Mouse (Mus musculus) liver, embryonic 15.5 days (tissue): ENCODE data around the gene Acad12. TPM values are rescaled to one million over a fixed set of nuclear protein-coding genes. Genes with fewer than 3 reads are reported as not detected.
"Not testable (repeated sequence)": the region's sequence is repeated elsewhere in the genome, so short reads cannot be mapped to it uniquely, and the experiment has no call there.

Experiments used
- ATAC-seq: fragments of 200-750 bp; cut with Nextera tagmentation; 2 replicates; pipeline ENCODE4 v1.8.0; 2017; ENCODE audit warnings: moderate number of reproducible peaks, mild to moderate bottlenecking, moderate library complexity; ENCODE audit not compliant: insufficient read depth
- H3K27ac ChIP-seq: fragments of 300-500 bp; sonication (generic); replicated peaks from 2 replicates; pipeline ENCODE4 v1.5.1; 2015; ENCODE audit warnings: mild to moderate bottlenecking, inconsistent platforms
- H3K27me3 ChIP-seq: fragments of 300-500 bp; sonication (generic); 2 replicates; pipeline ENCODE4 v1.6.1; 2015; ENCODE audit warnings: mild to moderate bottlenecking, inconsistent platforms
- H3K36me3 ChIP-seq: fragments of 300-500 bp; sonication (generic); replicated peaks from 2 replicates; pipeline ENCODE4 v1.6.1; 2015; ENCODE audit warnings: moderate library complexity, mild to moderate bottlenecking, inconsistent platforms
- H3K4me1 ChIP-seq: fragments of 300-500 bp; sonication (generic); replicated peaks from 2 replicates; pipeline ENCODE4 v1.6.1; 2015; ENCODE audit warnings: inconsistent platforms
- H3K4me2 ChIP-seq: fragments of 300-500 bp; sonication (generic); 2 replicates; pipeline ENCODE4 v1.6.1; 2015; ENCODE audit warnings: moderate library complexity, mild to moderate bottlenecking, inconsistent platforms
- H3K4me3 ChIP-seq: fragments of 300-500 bp; sonication (generic); replicated peaks from 2 replicates; pipeline ENCODE4 v1.5.1; 2015; ENCODE audit warnings: mild to moderate bottlenecking, inconsistent platforms
- H3K9ac ChIP-seq: fragments of 300-500 bp; sonication (generic); 2 replicates; pipeline ENCODE4 v1.6.1; 2015; ENCODE audit warnings: moderate library complexity, mild to moderate bottlenecking, inconsistent platforms
- H3K9me3 ChIP-seq: fragments of 300-500 bp; sonication (generic); replicated peaks from 2 replicates; pipeline ENCODE4 v1.6.1; 2016; ENCODE audit warnings: inconsistent platforms
- WGBS: fragments of 180-500 bp; shearing (Covaris S2); methylation state at CpG from one replicate; pipeline ENCODE4 v1.1.7; 2015; ENCODE audit warnings: mixed read lengths; ENCODE audit not compliant: insufficient replicate concordance; 5-methylcytosine and 5-hydroxymethylcytosine counted together
- polyA plus RNA-seq: library from polyadenylated mRNA; unstranded; fragments of >200 nt; fragmentation: Nextera tagmentation; extraction: Ambion mirVana; gene quantifications from 2 replicates; pipeline ENCODE4 v1.2.1, GENCODE M21; 2015

Gene Acad12
- polyA plus RNA-seq, 1 experiment from 2014 or later: 1.2 TPM

- not testable (repeated sequence) for H3K27me3 ChIP-seq, H3K9ac ChIP-seq, H3K27ac ChIP-seq, H3K4me2 ChIP-seq, H3K4me3 ChIP-seq, H3K4me1 ChIP-seq, ATAC-seq, H3K36me3 ChIP-seq, H3K9me3 ChIP-seq
- 60% methylated on average over 7 of the region's 8 CpGs for WGBS
These were observed 9.1 kb downstream of the Acad12 start for GRCm38 (mm10) chr5:121609556-121610135.

GRCm38 (mm10) chr5:121606151-121606550, 12.6 kb downstream of the Acad12 start:
- H3K4me3 ChIP-seq: no peak overlapping the region
- ATAC-seq: no peak
- no peaks in the 10 kb centered on the region for H3K9me3 ChIP-seq
- no peaks in the 10 kb centered on the region for H3K36me3 ChIP-seq
- H3K27me3 ChIP-seq: no peaks in the 10 kb centered on the region
- peaks cover 6% of the 10 kb centered on the region; the same call in 1 of the 2 replicates for H3K4me1 ChIP-seq
- H3K27ac ChIP-seq: no peak overlapping the region
- H3K4me2 ChIP-seq: no peak overlapping the region
- 0% methylated on average over 2 of the region's 2 CpGs for WGBS
- H3K9ac ChIP-seq: no peak overlapping the region

DNA sequence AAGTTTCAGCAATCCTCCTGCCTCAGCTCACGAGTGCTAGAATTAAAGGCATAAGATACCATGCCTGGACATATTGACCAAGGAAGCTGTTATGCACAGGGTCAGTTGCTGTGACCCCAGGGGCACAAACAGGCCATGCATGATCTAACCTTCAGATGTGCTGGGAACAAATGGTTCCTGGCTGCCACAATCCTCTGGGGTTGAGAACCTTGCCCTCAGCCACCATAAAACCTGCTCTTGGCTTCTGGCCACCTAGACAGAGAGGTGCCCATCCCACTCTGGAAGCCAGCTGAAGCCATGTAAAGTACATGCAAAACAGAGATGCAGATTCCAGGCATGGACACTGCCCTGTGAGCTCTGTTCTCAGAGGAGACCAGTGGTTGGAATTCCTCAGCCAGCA, 14.9 kb downstream of the Acad12 start:
- H3K9ac ChIP-seq, H3K27me3 ChIP-seq, ATAC-seq, H3K9me3 ChIP-seq, H3K4me3 ChIP-seq, H3K36me3 ChIP-seq, H3K4me2 ChIP-seq, H3K4me1 ChIP-seq, H3K27ac ChIP-seq: not testable (repeated sequence)
- whole genome bisulfite sequencing: 53% methylated on average over 1 of the region's 1 CpGs

DNA sequence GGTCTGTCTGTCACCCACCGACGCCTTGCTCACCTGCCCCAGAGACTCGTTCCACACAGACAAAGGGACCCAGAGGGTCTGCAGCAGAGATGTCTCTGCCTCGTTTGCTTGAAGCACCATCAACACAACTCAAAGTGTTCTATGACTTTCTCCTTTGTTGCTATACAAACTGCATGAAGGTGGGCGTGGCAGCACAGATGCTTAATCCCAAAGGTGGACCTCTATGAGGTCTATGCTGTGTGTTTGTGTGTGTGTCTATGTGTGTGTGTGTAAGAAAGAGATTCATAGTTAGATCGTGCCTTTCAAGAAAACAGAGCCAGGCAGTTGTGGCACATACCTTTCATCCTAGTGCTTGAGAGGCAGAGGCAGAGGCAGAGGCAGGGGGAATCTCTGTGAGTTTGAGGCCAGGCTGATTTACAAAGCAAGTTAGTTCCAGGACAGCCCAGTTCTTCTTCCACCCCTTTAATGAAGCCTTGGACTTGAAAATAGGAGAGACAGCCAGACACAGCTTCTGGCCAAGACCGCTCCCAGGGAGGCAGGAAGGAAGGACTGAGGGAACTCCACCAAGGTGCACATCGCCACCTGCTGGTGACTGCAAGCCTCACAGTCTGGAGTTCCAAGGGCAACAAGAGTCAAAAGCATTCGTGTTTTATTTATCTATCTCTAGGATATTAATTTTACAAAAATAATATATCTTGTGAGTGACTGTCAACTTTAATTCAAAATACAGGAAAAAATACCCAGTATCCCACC, 17.0 kb downstream of the Acad12 start:
- H3K4me3 ChIP-seq: no peak overlapping the region
- H3K9me3 ChIP-seq: no peaks in the 10 kb centered on the region
- H3K27me3 ChIP-seq: peaks cover 1% of the 10 kb centered on the region; the same call in 1 of the 2 replicates
- no peak overlapping the region; the same call in 1 of the 2 replicates for H3K4me2 ChIP-seq
- H3K9ac ChIP-seq: no peak overlapping the region
- peaks cover 21% of the 10 kb centered on the region for H3K4me1 ChIP-seq
- no peaks in the 10 kb centered on the region for H3K36me3 ChIP-seq
- H3K27ac ChIP-seq: no peak overlapping the region
- 32% methylated on average over 9 of the region's 9 CpGs for WGBS
- no peak for ATAC-seq

GRCm38 (mm10) chr5:121598871-121599610, 19.7 kb downstream of the Acad12 start:
- H3K9me3 ChIP-seq: no peaks in the 10 kb centered on the region
- no peaks in the 10 kb centered on the region for H3K36me3 ChIP-seq
- H3K4me1 ChIP-seq: peaks cover 47% of the 10 kb centered on the region
- no peak overlapping the region for H3K4me3 ChIP-seq
- ATAC-seq: no peak
- H3K27me3 ChIP-seq: peaks cover 12% of the 10 kb centered on the region; the same call in 1 of the 2 replicates
- WGBS: 76% methylated on average over 13 of the region's 13 CpGs
- no peak overlapping the region for H3K4me2 ChIP-seq
- no peak overlapping the region for H3K27ac ChIP-seq
- H3K9ac ChIP-seq: no peak overlapping the region

GRCm38 (mm10) chr5:121597991-121598537, 20.7 kb downstream of the Acad12 start:
- peaks cover 12% of the 10 kb centered on the region; the same call in 1 of the 2 replicates for H3K27me3 ChIP-seq
- no peak overlapping the region for H3K4me2 ChIP-seq
- no peak overlapping the region for H3K27ac ChIP-seq
- H3K36me3 ChIP-seq: no peaks in the 10 kb centered on the region
- H3K4me1 ChIP-seq: peaks cover 55% of the 10 kb centered on the region
- no peak for ATAC-seq
- 51% methylated on average over 7 of the region's 7 CpGs for WGBS
- no peak overlapping the region for H3K4me3 ChIP-seq
- H3K9me3 ChIP-seq: no peaks in the 10 kb centered on the region
- H3K9ac ChIP-seq: no peak overlapping the region

DNA sequence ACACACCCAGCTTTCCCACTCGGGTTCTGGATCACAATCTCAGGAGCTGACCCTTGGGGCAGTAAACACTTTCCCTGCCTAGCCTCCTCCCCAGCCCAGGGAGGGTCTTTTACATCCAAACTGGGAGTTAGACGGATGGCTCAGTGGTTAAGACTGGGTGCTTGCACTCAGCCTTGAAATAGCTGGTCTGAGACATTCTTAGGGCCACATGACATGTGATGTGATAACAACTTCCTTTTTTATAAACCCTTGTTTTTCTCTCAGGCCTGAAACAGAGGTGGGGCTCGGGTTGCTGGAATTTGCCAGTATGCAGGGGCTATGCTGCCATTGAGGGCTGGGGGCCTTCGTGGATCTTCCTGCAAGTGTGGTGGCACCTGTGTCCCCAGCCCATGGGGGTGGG, 21.4 kb downstream of the Acad12 start:
- no peak overlapping the region for H3K9ac ChIP-seq
- peaks cover 12% of the 10 kb centered on the region; the same call in 1 of the 2 replicates for H3K27me3 ChIP-seq
- H3K27ac ChIP-seq: 0 out of 2 replicates have a peak overlapping the region, but pooled peaks have one; percentile 19
- no peak overlapping the region for H3K4me3 ChIP-seq
- H3K4me1 ChIP-seq: peaks cover 62% of the 10 kb centered on the region
- no peak for ATAC-seq
- 34% methylated on average over 4 of the region's 4 CpGs for WGBS
- no peaks in the 10 kb centered on the region for H3K9me3 ChIP-seq
- no peak overlapping the region for H3K4me2 ChIP-seq
- H3K36me3 ChIP-seq: no peaks in the 10 kb centered on the region

- Histone ChIP-seq H3K4me1 (peaks cover 62% of the 10 kb centered on the region), H3K9ac (no peak overlapping the region), H3K4me2 (no peak overlapping the region), H3K4me3 (no peak overlapping the region), H3K36me3 (no peaks in the 10 kb centered on the region), H3K27me3 (peaks cover 12% of the 10 kb centered on the region; the same call in 1 of the 2 replicates), H3K9me3 (no peaks in the 10 kb centered on the region), H3K27ac (no peak overlapping the region)
- 44% methylated on average over 6 of the region's 6 CpGs for WGBS
- no peak for ATAC-seq
These were observed 22.5 kb downstream of the Acad12 start for GRCm38 (mm10) chr5:121596226-121596625.

- H3K27ac ChIP-seq: no peak overlapping the region
- H3K4me1 ChIP-seq: peaks cover 65% of the 10 kb centered on the region
- 33% methylated on average over 6 of the region's 6 CpGs for WGBS
These were observed 23.0 kb downstream of the Acad12 start for GRCm38 (mm10) chr5:121595758-121596157.

GRCm38 (mm10) chr5:121594714-121595313, 23.9 kb downstream of the Acad12 start:
- H3K36me3 ChIP-seq: no peaks in the 10 kb centered on the region
- ATAC-seq: no peak
- no peaks in the 10 kb centered on the region for H3K9me3 ChIP-seq
- peak overlapping the region; percentile 80; the same call in 1 of the 2 replicates for H3K4me3 ChIP-seq
- H3K27me3 ChIP-seq: peaks cover 12% of the 10 kb centered on the region; the same call in 1 of the 2 replicates
- H3K4me1 ChIP-seq: peaks cover 73% of the 10 kb centered on the region
- no peak overlapping the region; the same call in 1 of the 2 replicates for H3K9ac ChIP-seq
- H3K4me2 ChIP-seq: peak overlapping the region; percentile 98
- peak overlapping the region; percentile 91; the same call in 1 of the 2 replicates for H3K27ac ChIP-seq
- 62% methylated on average over 6 of the region's 6 CpGs for WGBS

More at GRCm38 (mm10) chr5:121595758-121596157, 23.0 kb downstream of the Acad12 start:
- Histone ChIP-seq H3K9ac (no peak overlapping the region), H3K36me3 (no peaks in the 10 kb centered on the region), H3K4me2 (no peak overlapping the region), H3K4me3 (no peak overlapping the region), H3K27me3 (peaks cover 12% of the 10 kb centered on the region; the same call in 1 of the 2 replicates), H3K9me3 (no peaks in the 10 kb centered on the region)
- ATAC-seq: no peak
